Mouse (Mus musculus): ENCODE results near the gene Mindy3. TPM values are rescaled to one million over a fixed set of nuclear protein-coding genes. Genes with fewer than 3 reads are reported as not detected.

The Mindy3 gene
- total RNA-seq, 4 experiments from 2014 or later = 78.3 to 100 (median 86.5) TPM

DNA sequence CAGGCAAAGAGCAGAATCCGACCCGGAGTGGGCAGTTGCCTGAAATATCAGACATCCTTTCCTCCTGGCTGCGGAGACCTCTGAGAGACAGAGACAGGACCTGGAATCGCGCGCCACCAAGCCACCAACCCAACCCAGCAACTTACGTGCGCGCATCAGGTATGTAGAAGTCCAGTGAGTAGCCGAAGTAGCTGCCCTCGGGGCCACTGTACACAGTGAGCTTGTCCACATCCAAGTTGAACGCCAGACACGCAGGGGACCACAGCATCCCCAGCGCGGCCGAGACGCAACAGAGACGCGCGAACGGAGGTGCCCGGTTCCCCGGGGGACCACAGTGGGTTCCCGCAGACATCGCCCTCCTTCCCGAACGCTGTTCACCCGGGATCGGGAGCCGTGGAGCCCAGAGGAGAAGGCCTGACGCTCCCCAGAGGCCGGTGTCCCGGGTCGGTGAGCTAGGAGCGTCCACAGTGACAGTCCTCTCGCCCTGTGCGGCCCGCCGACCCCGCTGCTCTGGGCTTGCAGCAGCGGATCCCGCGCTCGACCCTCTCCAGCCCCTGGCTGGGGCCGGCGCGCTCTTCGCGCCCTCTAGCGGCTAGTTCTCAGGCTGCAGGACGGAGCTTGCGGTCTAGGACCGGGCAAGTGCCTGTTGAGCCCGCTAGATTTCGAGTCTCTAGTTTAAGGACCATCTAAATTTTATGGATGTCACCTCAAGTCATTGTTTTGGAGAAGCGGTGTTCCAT lies 117.7 kb downstream of the Mindy3 start, which contains the start of gene Itga8:
Gene Itga8 (minus strand): TSS at position 492 of the 740 bp plus-strand sequence.
- peak in 1 of 2 experiments; percentile 77 for DNase-seq (ENCODE audit: low spot score in 2 of 2)

DNA sequence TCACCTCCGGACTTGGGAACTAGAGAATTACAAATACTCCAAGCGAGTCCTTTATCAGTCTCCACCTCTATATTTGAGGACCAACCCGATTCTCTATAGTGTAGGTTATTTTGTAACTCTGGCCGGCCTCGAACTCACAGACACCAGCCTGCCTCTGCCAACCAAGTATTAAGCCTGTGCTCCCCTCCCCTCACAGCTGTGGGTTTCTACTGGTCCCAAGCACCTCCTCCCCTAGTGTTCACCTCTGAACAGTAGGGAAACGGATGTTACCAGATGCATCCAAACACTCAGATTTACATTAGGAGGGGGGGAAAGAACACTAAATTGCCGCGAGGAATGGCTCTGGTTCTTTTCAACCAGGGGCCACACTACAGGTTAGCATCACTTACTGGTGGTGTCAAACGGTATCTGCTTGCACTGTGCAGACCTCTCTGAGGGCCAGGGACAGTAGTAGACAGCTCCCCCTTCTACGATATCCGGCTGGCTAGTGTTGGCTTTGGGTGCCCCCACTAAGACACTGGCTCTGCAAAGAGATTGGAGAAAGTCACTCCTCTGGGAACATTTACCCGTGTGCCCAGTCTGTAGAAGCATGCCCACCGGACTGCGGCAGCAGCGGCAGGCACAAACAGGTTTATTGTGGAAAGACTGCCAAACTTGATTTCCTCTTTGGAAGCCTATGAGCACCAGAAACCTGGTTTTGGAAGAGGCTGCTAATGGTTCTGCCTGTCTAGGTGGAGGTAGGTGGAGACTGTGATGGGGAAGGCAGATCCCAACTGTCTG lies 118.6 kb downstream of the Mindy3 start:
- peak in 1 of 2 experiments; percentile 36 for DNase-seq (ENCODE audit: low spot score in 2 of 2)

DNA sequence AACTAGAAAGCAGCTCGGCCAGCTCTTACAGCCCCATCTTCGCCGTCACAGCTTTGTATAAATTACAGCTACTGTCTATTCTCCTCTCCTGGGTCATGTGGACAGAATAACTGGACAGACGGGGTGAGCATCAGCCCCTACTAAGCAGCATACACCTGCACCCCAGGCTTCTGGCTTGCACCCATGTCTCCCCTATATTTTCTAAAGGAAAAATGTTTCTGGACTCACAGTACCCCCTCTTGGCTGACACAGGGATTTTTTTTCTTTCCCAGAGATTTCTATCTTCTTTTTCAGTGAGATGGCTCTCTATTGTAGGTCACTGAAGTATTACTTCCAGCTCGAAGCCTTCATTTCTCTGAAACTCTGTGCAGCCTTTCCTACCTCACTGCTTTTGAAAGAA lies 122.0 kb downstream of the Mindy3 start:
- DNase-seq (ENCODE audit: low spot score in 2 of 2) = no peak

Other genes with a start within 250 kb of the Mindy3 start
- 10 to 100 TPM; 18.9 to 32.0 (median 25.5) TPM for gene Itga8, start 117.5 kb downstream of the Mindy3 start, total RNA-seq (2022)

Measured in layer of hippocampus, adult 8-10 months (tissue).